In the genomic region with DNA sequence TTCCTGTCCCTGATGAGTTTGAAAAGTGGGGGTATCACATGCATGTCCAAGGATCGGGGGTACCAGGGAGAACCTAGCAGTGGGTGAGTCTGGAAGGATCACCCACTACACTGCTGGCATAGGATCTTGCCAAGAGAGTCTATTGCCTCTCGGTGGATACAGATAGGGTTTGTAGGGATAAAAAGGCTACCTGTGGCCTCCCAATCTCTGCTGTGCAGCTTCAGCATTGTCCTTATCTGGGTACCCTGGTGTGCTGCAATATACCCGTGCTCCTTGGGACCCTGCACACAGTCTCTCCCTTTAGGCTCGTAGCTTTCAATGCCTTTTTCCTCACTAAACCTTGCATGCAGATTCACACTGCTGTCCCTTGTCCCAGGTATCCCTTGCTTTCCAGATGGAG, we compare ENCODE assay signal across 24 mouse cellular contexts.
"Had no signal": no experiment of that assay in that cellular context is flagged by ENCODE, and none has a peak within 500 bp of the region (broad histone marks: within the 10 kb centered on the region; RNA-seq: fewer than 3 reads in every experiment).

No protein-coding gene starts in this region.

- H3K4me3 ChIP-seq: gastrocnemius, adult 2 months; heart, embryonic 10.5 days; heart, embryonic 12.5 days; hindbrain, embryonic 10.5 days; hindbrain, embryonic 12.5 days; intestine, embryonic 15.5 days; layer of hippocampus, adult 2 months; limb, embryonic 13.5 days had no signal

- H3K4me2 ChIP-seq: heart, embryonic 12.5 days; hindbrain, embryonic 12.5 days; hindbrain, embryonic 14.5 days; intestine, embryonic 15.5 days; limb, embryonic 13.5 days had no signal

- H3K9ac ChIP-seq: heart, embryonic 12.5 days; hindbrain, embryonic 12.5 days; hindbrain, embryonic 14.5 days; intestine, embryonic 15.5 days; limb, embryonic 13.5 days had no signal

- DNase-seq: gastrocnemius, adult 2 months; gastrocnemius, postnatal 10 days; gastrocnemius, postnatal 25 days; heart, adult 18-20 months; heart, postnatal 10 days; heart, postnatal 4 days; kidney, adult 18-20 months; kidney, adult 8-10 months; kidney, postnatal 10 days; kidney, postnatal 4 days; layer of hippocampus, postnatal 36 days; left cerebral cortex, postnatal 4 days had no signal

- H3K27me3 ChIP-seq: heart, embryonic 12.5 days; hindbrain, embryonic 12.5 days; intestine, embryonic 15.5 days; limb, embryonic 13.5 days had no signal

- H3K4me1 ChIP-seq: intestine, embryonic 15.5 days had no signal

- H3K36me3 ChIP-seq: hindbrain, embryonic 12.5 days; intestine, embryonic 15.5 days had no signal

- H3K9me3 ChIP-seq: heart, embryonic 10.5 days; heart, embryonic 12.5 days; hindbrain, embryonic 10.5 days; hindbrain, embryonic 12.5 days; intestine, embryonic 15.5 days; limb, embryonic 13.5 days had no signal

- H3K27ac ChIP-seq: gastrocnemius, adult 2 months; heart, embryonic 10.5 days; hindbrain, embryonic 10.5 days; hindbrain, embryonic 12.5 days; hindbrain, embryonic 14.5 days; intestine, embryonic 15.5 days; limb, embryonic 13.5 days had no signal

- ATAC-seq: forebrain, embryonic 16.5 days; hindbrain, embryonic 16.5 days; inflammation-experienced regulatory T-cells, adult 6 months; intestine, embryonic 15.5 days; intestine, postnatal 0 days had no signal
